Mouse (Mus musculus) MEL (cell line): ENCODE measurements at regions not wholly inside any gene's neighbourhood (a gene's known extent, or its start where the extent isn't known, plus 50 kb on each side); places are given as distances from the start of the nearest gene placed in this dataset.

Source experiments
- CTCF ChIP-seq, 3 experiments: IDR thresholded peaks in 2 of 3; conservative IDR thresholded peaks in 1 of 3; 2 replicates each; pipeline ENCODE4 v1.5.1; 2011 to 2012; ENCODE audit warnings: low read length in 3 of 3, low read depth in 2 of 3, mild to moderate bottlenecking in 2 of 3, improper control_type of control experiment in 1 of 3, inconsistent platforms in 1 of 3, mixed read lengths in 1 of 3, moderate library complexity in 1 of 3; ENCODE audit not compliant: control insufficient read depth in 1 of 3, insufficient read depth in 1 of 3, poor library complexity in 1 of 3, severe bottlenecking in 1 of 3
- ETS1 ChIP-seq: IDR thresholded peaks from 2 replicates; pipeline ENCODE4 v1.6.1; 2012; ENCODE audit warnings: low read depth, mild to moderate bottlenecking, inconsistent platforms, low read length, improper control_type of control experiment, moderate library complexity
- GATA1 ChIP-seq: IDR thresholded peaks from 2 replicates; pipeline ENCODE4 v1.6.1; 2011; ENCODE audit warnings: low read depth, low read length, improper control_type of control experiment
- POLR2A ChIP-seq, 2 experiments: IDR thresholded peaks; 2 replicates each; pipeline ENCODE4 v1.6.1; 2011 to 2012; ENCODE audit warnings: low read length in 2 of 2, mild to moderate bottlenecking in 2 of 2, control low read depth in 1 of 2, improper control_type of control experiment in 1 of 2, low read depth in 1 of 2, moderate library complexity in 1 of 2; ENCODE audit not compliant: control insufficient read depth in 1 of 2, insufficient read depth in 1 of 2, poor library complexity in 1 of 2
- POLR2AphosphoS2 ChIP-seq: IDR thresholded peaks from 2 replicates; pipeline ENCODE4 v1.6.1; 2011; ENCODE audit warnings: low read length, improper control_type of control experiment
- USF2 ChIP-seq, 2 experiments: IDR thresholded peaks; 2 replicates each; pipeline ENCODE4 v1.6.1; 2011 to 2012; ENCODE audit warnings: improper control_type of control experiment in 2 of 2, low read length in 2 of 2, borderline replicate concordance in 1 of 2, inconsistent platforms in 1 of 2, low read depth in 1 of 2, mild to moderate bottlenecking in 1 of 2; ENCODE audit not compliant: insufficient read depth in 1 of 2
- ZC3H11A ChIP-seq: IDR thresholded peaks from 2 replicates; pipeline ENCODE4 v1.6.1; 2012; ENCODE audit warnings: low read depth, mild to moderate bottlenecking, inconsistent platforms, low read length, improper control_type of control experiment

DNA sequence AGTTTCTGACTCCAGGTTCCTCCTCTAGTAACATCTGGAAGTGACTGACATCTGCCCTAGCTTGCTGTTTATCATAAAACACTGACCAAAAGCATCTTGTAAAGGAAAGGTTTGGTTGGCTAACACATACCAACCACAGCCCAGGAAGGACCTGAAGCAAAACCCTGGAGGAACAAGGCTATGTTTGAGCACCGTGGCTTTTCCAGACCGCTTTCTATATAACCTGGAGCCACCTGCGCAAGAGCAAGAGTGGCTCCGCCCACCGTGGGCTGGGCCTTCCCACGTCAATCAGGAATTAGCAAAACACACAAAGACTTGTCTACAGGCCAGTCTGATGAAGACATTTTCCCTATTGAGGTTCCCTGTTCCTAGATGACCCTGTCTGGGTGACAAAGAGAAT is 177.5 kb upstream of the Dapk1 start:
- no peak for TF ChIP-seq ETS1
- no peak for TF ChIP-seq POLR2A (IDR thresholded peaks at IDR 0.05; ENCODE audit: control insufficient read depth in 1 of 2, insufficient read depth in 1 of 2, low read depth in 1 of 2, low read length in 2 of 2, poor library complexity in 1 of 2)
- no peak for TF ChIP-seq CTCF (IDR thresholded peaks at IDR 0.05 in 2 of 3, conservative IDR thresholded peaks at IDR 0.05 in 1 of 3; ENCODE audit: control insufficient read depth in 1 of 3, insufficient read depth in 1 of 3, low read depth in 2 of 3, low read length in 3 of 3, poor library complexity in 1 of 3, severe bottlenecking in 1 of 3)
- no peak for TF ChIP-seq GATA1
- no peak for TF ChIP-seq ZC3H11A
- no peak for TF ChIP-seq USF2 (IDR thresholded peaks at IDR 0.05; ENCODE audit: borderline replicate concordance in 1 of 2, insufficient read depth in 1 of 2, low read depth in 1 of 2, low read length in 2 of 2)
- TF ChIP-seq POLR2AphosphoS2 = no peak
